In the genomic region with DNA sequence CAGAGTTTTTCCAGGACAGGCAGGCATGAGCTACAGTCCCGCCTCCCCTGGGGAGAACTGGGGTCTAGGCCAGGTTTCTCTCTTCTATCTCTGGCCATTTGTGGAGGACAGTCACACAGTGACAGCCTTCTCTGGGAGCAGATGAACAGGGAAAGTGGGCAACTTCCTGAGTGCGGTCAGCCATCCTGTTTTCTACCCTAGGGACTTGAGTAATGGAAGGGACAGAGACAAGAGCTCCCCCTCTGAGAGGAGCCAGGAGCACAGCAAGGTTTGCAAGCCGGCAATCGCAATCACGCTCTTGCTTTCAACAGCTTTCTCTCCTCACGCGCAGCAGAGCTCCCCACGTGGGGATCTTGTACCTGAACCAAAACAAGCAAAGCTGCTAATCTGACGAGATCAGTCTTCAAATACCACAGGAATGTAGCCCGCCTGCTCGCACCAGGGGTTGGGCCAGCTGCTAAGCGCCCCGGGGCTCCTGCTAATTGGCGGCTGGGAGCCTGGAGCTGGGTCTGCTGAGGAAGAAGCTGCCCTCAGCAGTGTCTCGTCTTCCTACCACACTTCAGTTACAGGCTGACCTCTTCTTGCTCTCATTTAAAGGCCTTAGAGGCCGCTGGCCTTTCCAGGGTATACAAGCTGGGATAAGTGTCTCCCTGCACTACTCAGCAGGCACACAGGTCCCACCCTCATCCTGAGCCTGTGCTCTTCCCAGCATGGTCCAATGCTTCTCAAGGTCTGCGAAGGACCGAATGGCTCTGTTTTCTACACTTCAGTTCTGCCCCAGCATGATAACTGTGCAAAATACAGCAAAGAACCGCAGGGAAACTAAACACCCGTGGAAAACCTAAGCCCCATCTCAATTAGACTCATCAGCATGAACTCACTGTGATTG, we compare ENCODE assay signal across 9 mouse cellular contexts.
DNase-seq lines count a peak whose midpoint lies in the region; ATAC-seq lines count a peak whose summit lies in the region.
"Had no signal": no experiment of that assay in that cellular context is flagged by ENCODE, and none has a peak within 500 bp of the region (broad histone marks: within the 10 kb centered on the region; RNA-seq: fewer than 3 reads in every experiment).

No protein-coding gene starts in this region.

- H3K27me3 ChIP-seq in hindbrain, embryonic 14.5 days (ENCODE audit: control insufficient read depth, insufficient read depth, low read length) = no peaks in the 10 kb centered on the region
- peaks cover 3% of the 10 kb centered on the region; the same call in 1 of the 2 replicates for H3K27me3 ChIP-seq in liver, embryonic 11.5 days (replicated peaks; ENCODE audit: control insufficient read depth, insufficient read depth, low read length)
- no peaks in the 10 kb centered on the region for H3K27me3 ChIP-seq in neural tube, embryonic 12.5 days (replicated peaks)

- no peak for ATAC-seq in hindbrain, embryonic 14.5 days (ENCODE audit: low FRiP score)
- no peak for ATAC-seq in liver, embryonic 11.5 days (replicated peaks; ENCODE audit: low FRiP score)
- no peak for ATAC-seq in neural tube, embryonic 12.5 days (ENCODE audit: low FRiP score, low read depth)
- no peak for ATAC-seq in inflammation-experienced regulatory T-cells, adult 6 months

- 0 out of 2 replicates have a peak overlapping the region, but pooled peaks have one; percentile 39 for H3K9ac ChIP-seq in hindbrain, embryonic 14.5 days
- no peak overlapping the region for H3K9ac ChIP-seq in liver, embryonic 11.5 days (ENCODE audit: low read depth, low read length)
- H3K9ac ChIP-seq in neural tube, embryonic 12.5 days = no peak overlapping the region

- peaks cover 16% of the 10 kb centered on the region for H3K4me1 ChIP-seq in hindbrain, embryonic 14.5 days (replicated peaks; ENCODE audit: control insufficient read depth, insufficient read depth, low read length)
- peaks cover 15% of the 10 kb centered on the region for H3K4me1 ChIP-seq in liver, embryonic 11.5 days (replicated peaks; ENCODE audit: control insufficient read depth, insufficient read depth, low read length)
- peaks cover 18% of the 10 kb centered on the region for H3K4me1 ChIP-seq in neural tube, embryonic 12.5 days

- H3K4me3 ChIP-seq in hindbrain, embryonic 14.5 days (replicated peaks; ENCODE audit: low read length) = no peak overlapping the region
- no peak overlapping the region for H3K4me3 ChIP-seq in liver, embryonic 11.5 days (ENCODE audit: low read depth, low read length)
- no peak overlapping the region for H3K4me3 ChIP-seq in neural tube, embryonic 12.5 days
- H3K4me3 ChIP-seq: erythroblast, embryonic 14.5 days had no signal

- no peak overlapping the region; the same call in 1 of the 2 replicates for H3K27ac ChIP-seq in hindbrain, embryonic 14.5 days
- H3K27ac ChIP-seq in liver, embryonic 11.5 days (ENCODE audit: low read depth, low read length) = no peak overlapping the region
- no peak overlapping the region for H3K27ac ChIP-seq in neural tube, embryonic 12.5 days

- H3K9me3 ChIP-seq in hindbrain, embryonic 14.5 days (ENCODE audit: control insufficient read depth, low read length) = no peaks in the 10 kb centered on the region
- no peaks in the 10 kb centered on the region for H3K9me3 ChIP-seq in liver, embryonic 11.5 days (ENCODE audit: control insufficient read depth, low read length)
- no peaks in the 10 kb centered on the region for H3K9me3 ChIP-seq in neural tube, embryonic 12.5 days

- 15% methylated on average over 20 of the region's 20 CpGs for WGBS in hindbrain, embryonic 14.5 days
- WGBS in liver, embryonic 11.5 days = 20% methylated on average over 20 of the region's 20 CpGs
- 22% methylated on average over 20 of the region's 20 CpGs for WGBS in neural tube, embryonic 12.5 days

- H3K4me2 ChIP-seq in hindbrain, embryonic 14.5 days (replicated peaks) = peak overlapping the region; percentile 18
- peak overlapping the region; percentile 40 for H3K4me2 ChIP-seq in liver, embryonic 11.5 days
- H3K4me2 ChIP-seq in neural tube, embryonic 12.5 days (replicated peaks) = peak overlapping the region; percentile 24

- DNase-seq in adrenal gland, postnatal 10 days = peak; percentile 45
- no peak for DNase-seq in adrenal gland, postnatal 25 days
- DNase-seq in cerebellum, adult 9-10 months = peak; percentile 84
- peak; percentile 33 to 48 for DNase-seq in gastrocnemius, adult 8-10 months (ENCODE audit: low spot score in 2 of 2)
- peak; percentile 35 for DNase-seq in hindbrain, embryonic 14.5 days (ENCODE audit: low spot score)
- DNase-seq in liver, embryonic 11.5 days (ENCODE audit: low spot score) = peak; percentile 42

- H3K36me3 ChIP-seq in hindbrain, embryonic 14.5 days (replicated peaks; ENCODE audit: control insufficient read depth, insufficient read depth) = no peaks in the 10 kb centered on the region
- no peaks in the 10 kb centered on the region for H3K36me3 ChIP-seq in liver, embryonic 11.5 days (ENCODE audit: control insufficient read depth, insufficient read depth, low read length)
- H3K36me3 ChIP-seq in neural tube, embryonic 12.5 days = no peaks in the 10 kb centered on the region
